Mouse (Mus musculus): ENCODE data around the gene Grhl3.
A peak's percentile ranks its signal among the peaks of the same experiment; 100 is the strongest.

Gene Grhl3

DNA sequence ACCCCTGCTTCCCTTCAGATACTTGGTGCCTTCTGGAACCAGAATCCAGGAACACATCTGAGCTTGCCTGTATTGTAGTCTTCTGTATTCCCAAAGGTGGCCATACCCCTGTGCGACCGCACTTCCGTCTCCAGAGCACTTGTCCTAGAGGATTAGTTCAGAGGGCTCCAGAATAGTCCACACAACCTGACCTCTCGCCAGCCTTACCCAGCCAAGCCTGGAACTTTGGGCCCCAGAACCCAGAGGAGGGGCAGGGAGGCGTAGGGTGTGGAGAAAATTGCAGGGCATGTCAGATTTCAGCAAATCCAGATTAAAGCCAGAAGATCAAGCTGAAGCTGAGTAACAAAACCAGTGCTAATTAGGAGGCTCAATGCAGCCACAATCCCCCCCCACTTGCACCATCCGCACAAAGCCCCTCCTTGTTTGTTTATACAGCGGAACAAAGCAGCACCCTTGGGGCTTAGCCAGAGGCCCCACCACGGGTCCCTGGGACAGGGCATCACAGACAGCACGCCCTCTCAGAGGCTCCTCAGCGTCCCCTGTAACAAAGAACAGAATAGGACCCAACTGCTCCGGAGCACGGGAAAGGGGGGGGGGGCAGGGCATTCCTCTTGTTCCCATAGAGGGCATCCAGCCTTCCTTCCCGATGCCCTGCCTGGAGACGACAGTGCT, 47.3 kb downstream of the Grhl3 start:
- no peak for DNase-seq

DNA sequence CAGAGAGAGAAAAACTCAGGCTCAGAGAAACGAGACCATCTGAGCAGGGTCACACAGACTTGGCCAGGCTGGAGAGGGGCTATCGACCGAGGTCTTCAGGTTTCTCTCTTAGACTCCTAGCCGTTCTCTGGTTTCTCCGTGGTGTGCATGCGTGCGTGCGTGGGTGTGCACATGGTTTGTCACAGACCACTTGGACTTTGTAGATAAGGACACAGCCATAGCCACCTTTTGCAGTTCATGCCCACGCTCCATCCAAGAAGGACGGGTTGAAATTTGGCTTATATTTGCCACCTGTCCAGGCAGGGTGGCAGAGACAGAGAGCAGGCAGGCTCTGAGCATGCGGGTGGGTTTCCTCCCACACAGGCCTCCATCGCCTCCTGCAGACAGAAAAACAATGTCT, 48.4 kb downstream of the Grhl3 start:
- DNase-seq: no peak

DNA sequence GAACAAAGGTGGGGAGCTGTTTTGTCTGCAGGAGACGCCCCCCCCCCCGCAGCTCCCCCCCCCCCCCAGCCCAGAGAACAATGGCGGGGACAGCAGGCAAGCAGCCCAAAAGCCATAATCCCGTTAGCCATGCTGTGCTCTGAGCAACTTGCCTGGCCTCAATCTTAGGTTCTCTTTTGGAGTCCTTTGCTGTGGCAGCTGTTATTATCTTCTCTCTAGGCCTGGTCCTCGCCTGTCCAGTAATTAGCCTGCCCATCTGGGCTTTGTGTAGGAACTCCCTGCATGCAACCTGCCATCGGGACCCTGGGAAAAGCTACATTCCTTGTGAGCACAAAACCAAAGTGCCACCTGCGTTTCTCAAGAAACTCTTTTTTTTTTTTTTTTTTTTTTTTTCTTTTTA, 49.5 kb downstream of the Grhl3 start:
- DNase-seq: no peak

DNA sequence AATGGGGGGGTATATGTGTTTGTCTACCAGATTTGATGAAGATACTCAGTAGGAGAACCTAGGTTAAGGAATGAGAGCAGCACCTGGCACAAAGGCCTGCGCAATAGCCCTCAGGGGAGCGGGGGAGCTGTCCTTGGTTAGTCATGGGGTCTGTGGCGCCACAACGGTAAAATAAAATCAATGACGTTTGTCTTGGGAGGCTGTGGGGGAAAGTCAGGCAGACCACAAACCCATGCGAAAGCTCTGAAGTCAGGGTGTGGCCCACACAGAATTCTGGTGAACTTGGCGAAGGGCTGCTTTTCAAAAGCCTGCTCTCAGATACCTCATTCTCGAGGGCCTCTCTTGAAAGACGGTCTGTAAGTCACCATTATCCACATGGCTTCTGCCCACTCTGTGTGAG, 53.0 kb downstream of the Grhl3 start:
- no peak for DNase-seq

DNA sequence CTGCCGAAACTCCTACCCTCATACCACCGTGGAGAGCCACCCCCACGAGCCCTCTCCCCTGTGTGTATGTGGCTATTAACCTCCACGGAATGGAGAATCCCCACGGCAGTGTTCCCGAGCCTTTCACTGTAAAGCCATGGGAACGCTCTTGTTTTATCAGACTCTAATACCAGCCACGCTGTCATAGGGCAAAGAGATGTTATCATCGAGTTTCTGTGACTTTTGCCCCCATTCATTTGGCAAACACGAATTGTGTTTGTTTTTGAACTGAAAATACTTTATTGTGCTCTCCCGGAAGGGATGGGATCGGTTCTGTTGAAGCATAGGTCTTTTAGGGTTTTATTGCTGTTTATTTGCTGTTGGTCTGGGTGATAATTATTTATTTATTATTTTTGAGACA, 55.3 kb downstream of the Grhl3 start:
- no peak for DNase-seq

DNA sequence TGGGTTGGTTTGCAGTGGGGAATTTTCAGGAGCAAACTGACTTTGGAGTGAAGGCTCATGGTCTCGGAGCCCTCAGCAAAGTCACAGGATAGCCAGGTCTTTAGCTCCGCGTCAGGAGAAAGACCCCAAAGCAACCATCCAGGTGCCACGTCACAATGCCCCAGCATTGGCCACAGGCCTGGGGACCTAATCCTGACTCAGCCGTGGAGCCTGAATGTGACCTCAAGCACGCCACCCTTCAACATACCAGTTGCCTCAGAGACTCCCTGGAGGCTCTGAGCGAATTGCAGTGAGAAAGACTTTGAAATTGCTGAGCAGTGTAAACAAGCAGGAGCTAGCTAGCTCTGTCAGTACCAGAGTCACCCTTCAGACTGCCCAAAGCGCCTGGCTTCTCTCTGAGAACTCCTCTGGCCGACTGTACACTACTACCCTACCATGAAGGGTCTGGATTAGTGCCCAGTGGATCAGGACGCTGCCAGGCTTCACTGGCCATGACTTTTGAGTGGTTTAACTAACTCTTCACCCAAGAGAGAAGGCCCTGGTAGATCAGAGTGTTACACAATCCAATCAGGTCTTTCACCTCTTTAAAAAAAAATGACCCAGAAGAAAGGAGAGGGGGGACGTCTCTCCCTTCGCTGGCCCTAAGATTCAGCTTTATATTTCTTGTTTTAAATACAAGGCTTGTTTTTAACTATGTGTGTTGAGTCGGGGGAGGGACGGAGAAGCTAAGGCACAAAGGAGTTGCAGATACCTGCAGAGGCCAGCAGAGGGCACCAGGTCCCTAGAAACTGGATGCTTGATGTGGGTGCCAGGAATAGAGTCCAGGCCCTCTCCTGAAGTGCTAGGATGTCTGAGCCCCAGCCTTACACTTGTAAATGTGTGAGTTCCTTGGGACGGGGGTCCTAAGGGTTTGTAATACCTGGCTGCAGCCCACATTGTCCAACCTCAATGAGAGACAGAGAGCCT, 56.8 kb downstream of the Grhl3 start:
- DNase-seq: peak; percentile 70 to 73

DNA sequence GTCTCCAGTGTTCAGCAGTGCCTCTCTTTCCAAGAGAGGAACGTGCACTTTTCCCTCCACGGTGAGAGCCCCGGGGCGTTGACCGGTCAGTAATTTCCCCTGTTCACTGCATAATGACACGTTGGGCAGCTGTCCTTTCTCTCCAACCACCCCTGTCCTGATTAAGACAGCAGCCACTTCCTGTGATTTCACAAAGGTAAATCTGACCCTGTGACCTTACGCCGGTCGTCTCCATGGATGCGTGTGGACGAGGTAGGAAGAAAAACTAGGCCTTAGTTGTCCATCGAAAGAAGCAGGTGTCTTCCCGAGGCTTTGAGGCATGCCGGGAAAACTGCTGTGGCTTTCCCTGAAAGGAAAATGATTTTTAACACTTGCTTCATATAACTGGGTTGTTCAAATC, 58.5 kb downstream of the Grhl3 start:
- DNase-seq: no peak

DNA sequence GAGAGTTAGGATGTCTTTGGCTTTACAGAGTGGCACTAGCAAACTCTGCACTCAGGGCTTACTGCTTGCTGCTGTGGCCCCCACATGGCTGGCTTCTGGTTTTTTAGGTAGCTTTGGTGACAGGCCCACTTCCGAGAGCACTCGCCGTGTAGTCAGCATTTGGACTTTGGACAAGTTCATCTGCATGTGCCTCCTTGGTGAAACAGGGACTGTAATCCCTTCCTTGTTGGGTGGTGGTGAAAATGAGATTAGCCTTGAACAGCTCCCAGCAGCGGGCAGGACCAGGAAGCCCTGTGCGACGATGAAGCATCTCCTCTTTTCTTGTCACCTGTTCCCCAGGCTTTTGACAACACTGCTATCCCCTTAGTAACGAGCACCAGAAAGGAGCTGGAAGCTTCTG, 59.6 kb downstream of the Grhl3 start:
- DNase-seq: no peak

DNA sequence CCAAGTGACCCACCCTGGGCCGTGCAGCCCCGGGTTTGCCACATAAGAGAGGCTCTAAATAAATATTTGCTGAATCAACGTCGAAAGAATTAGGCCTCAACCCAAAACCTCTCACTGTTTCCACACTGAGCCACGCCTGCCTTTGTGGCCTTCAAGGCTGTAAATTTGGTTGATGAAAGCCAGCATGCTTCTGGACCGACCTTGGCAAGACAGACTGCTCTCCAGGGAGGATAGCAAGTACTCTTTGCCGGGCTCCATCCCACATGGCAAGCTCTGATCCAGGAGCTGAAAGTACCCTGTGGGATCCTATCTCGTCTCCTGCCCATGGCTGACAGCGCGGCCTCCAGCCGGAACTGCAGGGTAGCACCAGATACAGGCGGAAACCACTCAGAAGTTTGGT, 63.9 kb downstream of the Grhl3 start:
- no peak for DNase-seq

DNA sequence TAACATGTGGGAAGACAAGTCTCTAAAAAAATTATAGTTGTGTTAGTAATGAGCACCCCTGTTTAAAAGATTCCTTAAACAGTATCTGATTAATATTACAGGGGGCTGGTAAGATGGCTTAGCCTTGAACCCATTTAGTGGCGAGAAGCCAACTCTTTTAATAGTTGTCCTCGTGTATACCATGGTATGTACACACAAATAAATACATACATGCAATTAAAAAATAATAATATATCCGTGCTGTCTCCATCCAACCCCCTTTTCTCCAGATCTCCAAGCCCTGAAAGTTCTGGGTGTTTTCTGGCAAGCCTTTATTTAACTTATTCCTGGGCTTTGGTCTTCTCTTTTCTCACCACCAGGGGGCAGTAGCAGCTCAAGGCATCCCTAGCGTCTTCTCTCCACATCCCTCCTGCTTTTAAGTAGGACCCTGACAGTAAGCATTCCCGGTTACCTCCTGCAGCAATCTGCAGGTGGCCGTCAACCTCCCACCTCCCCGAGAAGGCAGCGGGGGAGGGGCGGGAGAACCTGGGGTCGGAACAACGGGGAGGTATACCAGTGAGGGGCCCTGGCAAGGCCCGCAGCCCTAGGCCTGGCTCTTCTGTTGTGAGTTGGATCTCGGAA, 64.9 kb downstream of the Grhl3 start:
- peak; percentile 79 to 85 for DNase-seq

DNA sequence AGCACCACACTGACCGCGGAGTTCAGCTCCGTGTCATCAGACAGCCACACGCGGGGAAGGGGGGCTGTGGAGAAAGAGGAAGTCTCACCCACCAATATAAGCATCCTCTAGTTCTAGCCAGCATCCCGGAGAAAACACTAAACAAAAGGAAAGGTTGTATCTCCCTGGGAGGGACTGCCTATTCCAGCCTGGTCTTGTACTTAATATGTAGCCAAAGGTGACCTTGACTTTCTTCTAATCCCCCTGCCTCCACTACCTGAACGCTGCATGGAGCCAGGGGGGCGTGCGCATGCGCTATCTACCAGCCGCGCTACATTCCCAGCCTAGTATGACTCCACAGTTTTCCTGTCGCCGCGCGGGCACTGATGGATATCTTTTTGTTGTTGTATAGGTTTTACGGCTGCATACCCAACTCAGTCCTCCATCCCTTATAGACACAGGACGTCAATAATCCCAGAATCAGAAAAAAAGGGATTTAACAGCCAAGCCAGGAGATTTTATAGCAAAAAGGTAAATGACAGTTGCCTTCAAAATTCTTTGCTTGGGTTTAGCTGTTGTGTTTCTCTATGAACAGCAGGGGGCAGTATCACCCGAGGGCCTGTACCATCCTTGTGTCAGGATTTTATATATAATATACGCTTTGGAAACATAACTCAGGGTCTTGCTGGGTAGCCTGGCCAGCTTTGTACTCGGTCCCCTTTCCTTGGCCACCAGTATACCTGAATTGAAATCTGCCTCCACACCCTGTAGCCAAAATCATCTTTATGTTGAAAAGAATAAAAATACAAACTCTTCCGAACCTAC, 65.7 kb downstream of the Grhl3 start:
- DNase-seq: peak; percentile 66 to 75

DNA sequence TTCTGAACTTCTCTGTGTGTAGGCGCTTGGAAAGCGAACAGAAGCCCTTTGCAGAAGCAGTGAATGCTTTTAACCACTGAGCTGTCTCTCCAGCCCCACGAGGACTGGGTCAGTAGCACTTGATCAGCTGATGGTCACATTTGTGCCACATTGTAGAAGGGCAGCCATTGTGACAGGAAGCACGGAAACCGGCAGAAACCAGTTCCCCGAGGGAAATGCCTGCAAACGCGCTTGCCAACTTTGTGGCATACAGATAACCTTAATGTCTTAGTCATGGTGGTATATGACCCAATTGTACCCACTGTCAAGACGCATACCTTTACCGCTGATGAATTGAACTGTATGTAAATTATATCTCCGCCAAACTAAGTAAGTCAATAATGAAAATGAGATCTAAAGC, 67.6 kb downstream of the Grhl3 start:
- peak in 1 of 2 experiments; percentile 57 for DNase-seq

DNA sequence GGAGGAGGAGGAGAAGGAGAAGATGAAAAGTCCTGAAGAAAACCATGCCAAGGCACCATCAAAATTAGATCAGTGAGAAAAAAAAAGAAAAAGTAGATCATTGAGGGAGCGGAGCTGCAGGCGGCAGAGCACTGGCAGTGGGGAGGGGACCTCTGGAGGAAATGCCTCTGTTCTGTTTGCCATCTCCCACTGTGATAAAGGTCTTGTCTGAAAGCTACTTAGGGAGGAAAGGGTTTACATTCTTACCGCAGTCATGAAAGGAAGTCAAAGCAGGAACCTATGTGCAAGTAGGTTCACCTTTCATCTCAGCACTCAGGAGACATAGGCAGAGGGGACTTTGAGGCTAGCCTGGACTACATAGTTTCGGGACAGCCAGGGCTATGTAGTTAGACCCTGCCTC, 71.8 kb downstream of the Grhl3 start:
- no peak for DNase-seq

DNA sequence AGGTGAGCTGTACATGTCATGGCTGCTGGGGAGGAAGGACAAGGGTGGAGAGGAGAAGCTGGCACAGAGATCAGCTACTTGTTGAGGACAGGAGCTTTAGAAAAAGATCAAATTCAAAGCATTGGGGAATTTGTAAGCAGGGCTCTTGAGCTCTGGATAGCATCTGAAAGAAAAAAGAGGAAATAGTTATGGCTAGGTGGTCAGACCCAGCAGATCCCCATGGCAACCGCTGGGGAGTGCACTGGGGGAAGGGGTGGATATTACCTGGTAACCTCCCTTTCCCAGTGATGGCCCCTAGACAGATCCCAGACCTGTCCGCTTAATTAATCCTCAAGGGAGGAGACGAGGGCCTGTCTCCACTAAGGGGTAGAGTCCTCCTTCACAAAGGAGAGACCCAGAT, 73.6 kb downstream of the Grhl3 start:
- DNase-seq: no peak

DNA sequence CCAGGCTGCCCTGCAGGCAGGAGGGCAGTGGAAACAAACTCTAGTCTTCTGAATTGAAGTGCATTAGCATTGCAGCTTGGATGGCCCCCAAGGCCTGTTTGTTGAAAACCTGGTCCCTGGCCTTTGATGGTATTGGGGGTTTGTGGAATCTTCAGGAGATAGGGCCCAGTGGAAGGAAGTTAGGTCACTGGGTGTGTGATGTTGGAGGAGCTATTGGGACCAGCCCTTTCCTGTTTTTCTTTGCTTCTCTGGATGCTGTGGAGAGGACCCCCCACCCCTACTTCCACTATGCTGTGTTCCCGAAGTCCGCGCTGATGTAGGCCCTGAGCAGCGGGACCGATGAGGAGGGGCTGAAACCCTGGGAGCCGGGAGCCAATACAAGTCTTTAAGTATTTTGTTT, 75.3 kb downstream of the Grhl3 start:
- no peak for DNase-seq

DNA sequence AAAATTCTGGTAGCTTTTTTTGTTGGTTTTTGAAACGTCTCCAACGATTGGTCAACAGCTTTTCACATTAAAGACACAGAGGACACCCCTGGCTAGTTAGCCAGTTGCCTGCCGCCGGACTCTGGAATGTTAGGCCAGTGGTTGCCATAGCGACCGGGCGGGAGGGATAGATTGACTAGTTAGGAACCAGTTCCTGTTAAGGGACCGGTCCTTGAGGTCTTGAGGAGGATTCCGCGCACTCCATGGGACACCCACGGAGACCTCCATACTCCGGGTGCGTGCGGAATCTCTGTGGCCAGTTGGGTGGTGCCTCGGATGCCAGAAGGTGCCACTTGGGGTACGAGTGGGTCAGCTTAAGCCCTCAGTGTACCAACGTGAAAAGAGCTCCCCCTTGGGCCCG, 77.6 kb downstream of the Grhl3 start:
- DNase-seq: peak; percentile 86 to 93

DNA sequence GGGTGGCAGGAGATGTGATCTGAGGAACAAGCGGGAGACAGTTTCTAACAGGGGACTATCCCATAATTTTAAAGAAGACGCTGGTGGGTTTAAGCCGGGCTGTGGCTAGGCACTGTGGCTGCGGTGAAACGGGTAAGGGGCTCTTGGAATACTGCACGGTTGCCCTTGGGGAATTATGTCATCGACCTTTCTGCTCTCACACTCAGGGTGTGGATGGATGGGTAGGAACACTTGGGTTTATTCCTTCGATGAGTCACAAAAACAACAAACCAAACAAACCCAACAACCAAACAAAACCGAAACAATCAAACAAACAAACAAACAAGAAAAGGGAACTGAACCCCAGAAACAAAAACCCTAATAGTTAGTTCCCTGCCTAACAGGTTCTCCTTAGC, 78.0 kb downstream of the Grhl3 start:
- no peak for DNase-seq

DNA sequence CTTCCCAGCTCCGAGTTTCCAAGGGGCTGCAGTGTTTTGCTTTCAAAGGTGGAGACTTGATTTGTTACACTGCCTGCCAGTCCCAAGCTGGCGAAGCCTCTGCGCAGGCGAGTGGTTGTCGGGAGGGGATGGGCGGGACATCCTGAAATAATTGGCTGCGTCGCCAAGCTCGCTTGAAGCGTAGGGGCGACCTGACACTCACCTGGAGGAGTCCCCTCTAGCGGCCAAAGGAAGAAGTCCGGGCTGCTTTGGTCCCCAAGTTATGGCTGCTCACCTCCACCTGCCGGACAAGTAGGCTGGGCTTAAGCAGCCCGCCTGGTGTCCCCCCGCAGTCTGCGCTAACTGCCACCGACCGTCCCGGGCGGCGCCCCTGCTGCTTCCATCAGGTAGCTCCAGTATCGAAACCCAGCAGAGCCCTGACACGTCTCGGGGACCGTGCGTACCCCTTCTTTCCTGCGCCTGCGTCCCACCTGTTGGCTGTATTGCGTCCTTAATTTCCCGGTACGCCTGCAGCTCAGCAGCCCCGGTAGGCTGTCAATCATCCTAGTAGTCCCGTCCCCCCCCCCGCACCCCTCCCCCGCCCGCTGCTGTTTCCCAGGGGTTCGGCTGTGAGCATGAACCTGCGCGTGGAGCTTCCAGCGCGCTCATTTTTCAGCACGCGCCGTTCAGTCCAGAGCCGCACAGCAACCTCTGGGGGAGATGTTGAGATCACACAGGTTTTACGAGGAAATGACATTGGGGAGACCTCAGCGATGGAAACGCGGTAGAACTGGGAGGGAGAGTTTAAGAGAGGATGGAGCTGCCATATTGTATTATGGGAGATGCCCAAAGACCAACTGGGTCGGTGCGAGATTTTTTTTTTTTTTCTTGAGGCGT, 78.7 kb downstream of the Grhl3 start, which contains the start of the genes Stpg1 and Nipal3:
Gene Stpg1 (plus strand): TSS at position 270 of the 876 bp plus-strand sequence.
Gene Nipal3 (minus strand): TSS at position 518 of the 876 bp plus-strand sequence.
- DNase-seq: peak; percentile 89 to 94

DNA sequence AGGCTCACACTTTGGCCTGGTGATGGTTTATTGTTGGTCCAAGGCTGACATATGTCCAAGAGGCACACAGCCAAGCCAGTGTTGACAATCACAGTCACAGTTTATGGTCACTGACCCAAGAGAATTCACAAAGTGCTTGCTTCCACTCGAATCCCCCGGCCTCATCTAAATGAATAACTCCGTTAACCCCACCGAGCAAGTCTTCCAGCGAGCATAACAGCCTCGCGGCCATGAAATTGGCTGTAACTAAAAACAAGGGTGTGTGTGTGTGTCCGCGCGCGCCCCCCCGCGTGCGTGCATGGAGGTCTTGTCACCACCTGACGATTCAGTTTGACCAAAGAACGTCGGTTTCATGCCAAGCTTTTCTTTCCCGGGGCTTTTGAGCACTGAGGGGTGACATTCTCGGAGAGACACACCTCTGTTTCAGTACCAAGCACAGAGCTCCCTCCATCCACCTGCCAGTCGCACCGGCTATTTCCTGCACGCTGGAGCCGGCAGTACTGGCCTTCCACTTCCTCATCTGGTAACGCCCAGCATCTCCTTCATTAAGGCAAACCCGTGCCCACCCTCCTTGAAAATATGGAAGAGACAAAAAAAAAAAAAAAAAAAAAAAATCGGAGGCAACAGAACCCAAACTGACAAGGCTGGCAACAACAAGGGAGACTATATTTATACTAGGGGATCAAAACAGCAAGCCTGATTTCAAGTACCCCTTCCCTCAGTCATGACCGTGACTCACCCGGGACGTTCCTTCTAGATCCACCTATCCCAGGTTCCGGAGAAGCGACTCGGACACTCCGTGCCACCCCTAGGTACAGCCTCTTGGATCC, 79.5 kb downstream of the Grhl3 start:
- peak; percentile 57 to 67 for DNase-seq

DNA sequence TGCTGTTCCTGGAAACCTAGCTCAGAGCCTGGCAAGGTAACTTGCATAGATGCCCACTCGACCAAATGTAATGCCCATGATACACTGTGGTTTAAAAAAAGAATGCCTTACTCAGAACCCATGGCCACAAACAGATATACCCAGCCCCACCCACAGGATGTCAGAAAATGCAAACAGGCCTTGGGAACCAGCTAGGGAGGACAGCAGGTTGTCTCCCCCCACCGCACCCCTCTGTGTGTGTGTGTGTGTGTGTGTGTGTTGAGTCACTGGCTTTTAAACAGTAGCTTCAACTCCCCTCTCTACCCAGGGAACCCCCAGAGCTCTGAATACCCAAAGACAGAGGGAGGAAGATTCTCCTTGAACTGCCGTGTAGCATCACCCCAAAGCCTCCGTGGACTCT, 80.2 kb downstream of the Grhl3 start:
- no peak for DNase-seq
